Mouse (Mus musculus) kidney, adult 2 months (tissue): ENCODE data around the gene Skor1. TPM values are rescaled to one million over a fixed set of nuclear protein-coding genes. Genes with fewer than 3 reads are reported as not detected.

Source experiments
- DNase-seq: peaks from one replicate; pipeline ENCODE4 v3.0.0; 2021
- H3K27ac ChIP-seq: fragments of 200-500 bp; 2 replicates; pipeline ENCODE4 v1.5.1; 2012; ENCODE audit warnings: low read depth, low read length, control low read depth, inconsistent platforms; ENCODE audit not compliant: insufficient read depth
- H3K27me3 ChIP-seq: fragments of 200-500 bp; replicated peaks from 2 replicates; pipeline ENCODE4 v1.6.1; 2012; ENCODE audit warnings: mild to moderate bottlenecking, moderate library complexity, low read length, inconsistent platforms; ENCODE audit not compliant: control insufficient read depth, insufficient read depth
- H3K36me3 ChIP-seq: fragments of 200-500 bp; 2 replicates; pipeline ENCODE4 v1.6.1; 2012; ENCODE audit warnings: mild to moderate bottlenecking, moderate library complexity, low read length, inconsistent platforms; ENCODE audit not compliant: control insufficient read depth, insufficient read depth
- H3K4me1 ChIP-seq: fragments of 200-500 bp; 2 replicates; pipeline ENCODE4 v1.6.1; 2011; ENCODE audit warnings: low read length; ENCODE audit not compliant: control insufficient read depth, insufficient read depth
- H3K4me3 ChIP-seq: fragments of 200-500 bp; 2 replicates; pipeline ENCODE4 v1.5.1; 2011; ENCODE audit warnings: mild to moderate bottlenecking, low read depth, low read length, control low read depth; ENCODE audit not compliant: insufficient read depth
- CTCF ChIP-seq: fragments of 200-500 bp; conservative IDR thresholded peaks from 2 replicates; pipeline ENCODE4 v1.5.1; 2011; ENCODE audit warnings: low read depth, mild to moderate bottlenecking, control low read depth, low read length, moderate library complexity, mixed read lengths; ENCODE audit not compliant: insufficient read depth, insufficient read length
- POLR2A ChIP-seq: fragments of 200-500 bp; IDR thresholded peaks from one replicate; pipeline ENCODE4 v1.6.1; 2011; ENCODE audit warnings: low read depth, low read length, control low read depth
- WGBS: fragments of 180-500 bp; shearing (Covaris S2); methylation state at CpG from one replicate; pipeline ENCODE4 v1.1.7; 2018; 5-methylcytosine and 5-hydroxymethylcytosine counted together
- polyA plus RNA-seq: library from polyadenylated mRNA; depleted of rRNA; stranded (reverse); fragments of >200 nt; gene quantifications from 2 replicates; pipeline ENCODE4 v1.2.3, GENCODE M21; 2012

Gene Skor1
- polyA plus RNA-seq, 1 experiment, result 0.02 TPM

DNA sequence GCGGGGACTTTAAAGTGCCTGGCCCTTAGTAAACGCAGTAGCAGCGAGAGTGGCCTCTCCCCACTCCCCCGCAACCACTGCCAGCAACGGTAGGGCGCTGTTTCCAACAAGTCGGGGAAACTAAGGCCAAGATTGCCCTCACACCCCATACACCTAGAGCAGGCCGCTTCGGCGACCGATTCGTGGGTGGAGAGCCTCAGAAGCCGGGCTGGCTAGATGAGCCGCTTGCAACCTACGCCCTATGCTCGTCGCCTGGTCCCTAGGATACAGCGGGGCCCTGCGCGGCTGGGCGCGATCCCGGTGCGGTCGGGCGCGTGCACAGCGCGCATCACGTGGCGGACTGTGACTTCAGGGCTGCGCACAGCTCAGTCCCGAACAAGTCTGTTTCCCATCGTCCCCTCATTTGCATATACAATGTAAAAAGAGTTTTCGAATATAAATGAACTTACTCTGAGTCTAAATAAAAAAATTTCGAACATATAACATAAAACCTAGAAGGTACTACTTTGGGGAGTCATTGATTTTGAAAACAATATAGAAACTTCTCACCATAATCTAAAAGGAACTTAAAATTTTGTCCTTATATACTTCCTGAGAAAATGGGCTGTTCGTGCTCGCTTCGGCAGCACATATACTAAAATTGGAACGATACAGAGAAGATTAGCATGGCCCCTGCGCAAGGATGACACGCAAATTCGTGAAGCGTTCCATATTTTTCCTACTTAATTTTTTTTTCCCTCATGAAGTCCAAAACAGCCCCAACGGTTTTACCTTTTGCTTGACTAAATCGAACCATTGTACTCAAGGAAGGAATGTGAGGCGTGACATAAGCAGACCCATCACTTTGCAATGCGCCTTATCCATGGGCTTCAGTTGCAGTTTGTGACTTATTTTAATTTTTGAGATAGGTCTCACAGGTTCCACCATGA, 15.8 kb downstream of the Skor1 start:
- peak overlapping the region; percentile 65 for H3K4me3 ChIP-seq
- peaks cover 3% of the 10 kb centered on the region; the same call in 1 of the 2 replicates for H3K4me1 ChIP-seq
- peak; percentile 97 for DNase-seq
- no peak for TF ChIP-seq CTCF
- peak; percentile 94 for TF ChIP-seq POLR2A
- H3K27me3 ChIP-seq, result peaks cover 1% of the 10 kb centered on the region
- peak overlapping the region; percentile 83 for H3K27ac ChIP-seq
- H3K36me3 ChIP-seq, result no peaks in the 10 kb centered on the region
- under 1% methylated on average over 48 of the region's 48 CpGs for WGBS

DNA sequence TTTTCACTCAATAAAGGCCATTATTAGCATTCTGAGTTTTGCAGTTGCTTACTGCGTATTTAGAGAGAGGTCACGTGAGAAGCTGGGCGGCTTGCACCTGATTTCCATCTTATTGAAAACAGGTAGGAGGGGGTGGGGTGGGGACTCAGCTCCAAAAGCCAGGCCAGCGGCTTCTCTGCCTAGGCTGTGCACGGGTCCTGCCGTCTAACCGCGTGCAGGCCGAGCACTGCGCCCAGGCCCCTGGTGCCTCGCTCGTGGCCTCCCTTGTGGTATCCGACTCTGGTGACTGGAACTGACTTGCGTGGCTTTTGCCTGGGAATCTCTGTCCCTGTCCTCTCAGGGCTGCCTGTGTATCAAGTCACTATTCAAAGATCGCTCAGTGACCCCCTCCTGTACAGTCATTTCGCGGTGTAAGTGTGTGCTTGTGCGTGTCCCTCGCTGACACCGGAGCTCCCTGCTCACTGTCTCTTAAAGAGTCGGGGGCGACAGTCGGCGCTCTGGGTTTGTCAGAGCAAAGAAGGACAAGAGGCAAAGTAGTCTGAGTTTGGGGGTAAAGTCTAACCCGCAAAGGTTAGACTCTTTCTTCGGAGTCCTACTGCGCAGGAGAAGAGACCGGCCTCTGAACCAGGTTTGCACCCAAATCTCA, 16.7 kb downstream of the Skor1 start:
- peak overlapping the region; percentile 83 for H3K27ac ChIP-seq
- no peak for TF ChIP-seq POLR2A
- no peak for TF ChIP-seq CTCF
- peak overlapping the region; percentile 65 for H3K4me3 ChIP-seq
- H3K36me3 ChIP-seq, result no peaks in the 10 kb centered on the region
- DNase-seq, result peak; percentile 71
- 7% methylated on average over 28 of the region's 28 CpGs for WGBS
- H3K4me1 ChIP-seq, result peaks cover 3% of the 10 kb centered on the region; the same call in 1 of the 2 replicates
- peaks cover 1% of the 10 kb centered on the region; the same call in 1 of the 2 replicates for H3K27me3 ChIP-seq

DNA sequence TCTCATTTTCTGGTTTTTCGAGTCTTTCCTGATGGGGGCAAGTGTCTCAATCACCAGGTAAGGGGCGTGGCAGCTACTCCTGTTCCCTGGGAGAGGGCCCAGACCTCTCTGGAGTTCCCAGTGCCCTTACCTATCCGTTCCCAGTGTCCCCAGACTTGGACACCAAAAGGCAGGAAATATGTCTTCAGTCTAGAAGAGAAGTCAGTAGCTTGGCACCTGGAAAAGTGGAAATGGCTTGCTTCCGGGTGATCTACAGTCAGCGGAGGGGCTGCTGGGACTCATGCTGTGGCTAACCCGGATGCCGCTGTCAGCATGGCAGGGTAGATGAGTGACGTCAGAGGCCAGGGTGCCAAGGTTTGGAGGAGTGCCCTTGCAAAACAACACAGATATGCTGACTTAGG, 19.1 kb downstream of the Skor1 start:
- peak; percentile 48 for DNase-seq

DNA sequence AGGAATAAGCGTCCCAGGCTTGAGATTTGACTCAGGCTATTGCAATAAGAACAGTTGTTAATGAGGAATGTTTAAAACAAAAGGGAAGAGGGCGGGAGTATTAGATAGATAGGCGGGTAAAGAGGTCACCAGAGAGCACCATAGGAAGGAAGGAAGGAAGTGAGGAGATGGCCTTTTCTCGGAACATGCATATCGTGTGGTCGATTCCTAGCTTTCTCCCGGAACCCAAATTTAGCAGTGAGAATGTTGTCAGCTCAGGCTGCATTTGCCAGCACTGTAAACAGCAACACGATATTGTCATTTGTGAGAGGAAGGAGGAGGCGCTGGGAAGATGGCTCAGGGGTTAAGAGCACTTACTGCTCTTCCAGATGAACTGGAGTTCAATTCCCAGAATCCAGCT, 24.2 kb downstream of the Skor1 start:
- TF ChIP-seq POLR2A, result no peak
- TF ChIP-seq CTCF, result no peak
- WGBS, result 35% methylated on average over 9 of the region's 9 CpGs
- Histone ChIP-seq H3K36me3 (no peaks in the 10 kb centered on the region), H3K4me3 (no peak overlapping the region), H3K27ac (no peak overlapping the region), H3K27me3 (no peaks in the 10 kb centered on the region), H3K4me1 (peaks cover 8% of the 10 kb centered on the region; the same call in 1 of the 2 replicates)
- no peak for DNase-seq

More for the DNA sequence above, 19.1 kb downstream of the Skor1 start:
- H3K27ac ChIP-seq, result no peak overlapping the region
- H3K4me3 ChIP-seq, result no peak overlapping the region
- no peak for TF ChIP-seq CTCF
- TF ChIP-seq POLR2A, result no peak
- 72% methylated on average over 8 of the region's 8 CpGs for WGBS
- no peaks in the 10 kb centered on the region for H3K36me3 ChIP-seq
- H3K27me3 ChIP-seq, result no peaks in the 10 kb centered on the region
- peaks cover 3% of the 10 kb centered on the region; the same call in 1 of the 2 replicates for H3K4me1 ChIP-seq

DNA sequence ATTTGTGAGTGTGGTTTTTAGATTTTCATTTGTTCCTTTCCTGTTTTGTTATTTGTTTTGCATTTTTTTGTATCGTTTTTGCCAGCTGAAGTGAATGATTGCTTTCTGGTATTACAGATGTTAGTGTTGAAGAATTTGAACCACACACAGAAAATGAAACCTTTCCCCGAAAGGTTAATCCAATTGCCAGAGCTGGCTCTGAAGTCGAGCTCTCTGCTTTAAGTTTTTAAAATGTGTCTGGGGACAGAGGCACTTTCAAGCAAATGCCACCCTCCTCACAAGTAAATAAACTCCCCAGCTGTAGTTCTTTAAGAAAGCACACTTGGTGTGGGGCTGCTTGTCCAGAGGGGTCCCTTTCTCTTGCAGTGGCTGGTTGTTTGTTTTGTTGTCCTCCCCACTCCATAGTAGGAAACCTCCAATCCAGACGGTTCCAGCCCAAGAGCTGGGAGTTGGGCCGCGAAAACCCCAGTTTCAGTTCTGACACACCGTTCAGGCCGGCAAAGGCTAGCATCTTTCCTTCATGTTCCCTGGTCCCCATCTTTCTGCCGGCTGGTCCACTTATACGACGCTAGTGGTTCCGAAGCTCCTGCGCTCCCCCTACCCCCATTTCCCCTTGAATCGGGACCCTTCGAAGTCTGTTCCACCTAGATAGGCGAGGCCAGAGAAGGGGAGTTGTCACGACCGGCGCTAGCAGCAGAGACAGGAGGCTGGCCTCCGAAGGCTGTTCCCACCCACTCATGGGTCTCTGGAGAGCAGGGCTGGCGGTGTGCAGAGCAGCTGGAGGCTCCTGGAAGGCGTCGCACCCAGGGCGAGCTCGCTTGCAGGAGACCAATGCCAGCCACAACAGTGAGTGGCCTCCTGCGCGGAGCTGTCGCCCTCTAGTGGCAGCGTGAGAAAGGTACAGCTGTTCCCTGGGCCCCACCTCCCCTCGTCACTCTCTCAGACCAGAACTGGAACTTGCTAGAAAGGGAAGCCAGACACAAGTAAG, 25.0 kb downstream of the Skor1 start:
- Histone ChIP-seq H3K4me3 (peak overlapping the region; percentile 59), H3K27me3 (no peaks in the 10 kb centered on the region), H3K36me3 (no peaks in the 10 kb centered on the region), H3K27ac (peak overlapping the region; percentile 66), H3K4me1 (peaks cover 8% of the 10 kb centered on the region; the same call in 1 of the 2 replicates)
- TF ChIP-seq CTCF (peak; percentile 100; the same call in 1 of the 2 replicates), POLR2A (peak; percentile 25)
- 3% methylated on average over 30 of the region's 30 CpGs for WGBS
- peak; percentile 95 for DNase-seq

DNA sequence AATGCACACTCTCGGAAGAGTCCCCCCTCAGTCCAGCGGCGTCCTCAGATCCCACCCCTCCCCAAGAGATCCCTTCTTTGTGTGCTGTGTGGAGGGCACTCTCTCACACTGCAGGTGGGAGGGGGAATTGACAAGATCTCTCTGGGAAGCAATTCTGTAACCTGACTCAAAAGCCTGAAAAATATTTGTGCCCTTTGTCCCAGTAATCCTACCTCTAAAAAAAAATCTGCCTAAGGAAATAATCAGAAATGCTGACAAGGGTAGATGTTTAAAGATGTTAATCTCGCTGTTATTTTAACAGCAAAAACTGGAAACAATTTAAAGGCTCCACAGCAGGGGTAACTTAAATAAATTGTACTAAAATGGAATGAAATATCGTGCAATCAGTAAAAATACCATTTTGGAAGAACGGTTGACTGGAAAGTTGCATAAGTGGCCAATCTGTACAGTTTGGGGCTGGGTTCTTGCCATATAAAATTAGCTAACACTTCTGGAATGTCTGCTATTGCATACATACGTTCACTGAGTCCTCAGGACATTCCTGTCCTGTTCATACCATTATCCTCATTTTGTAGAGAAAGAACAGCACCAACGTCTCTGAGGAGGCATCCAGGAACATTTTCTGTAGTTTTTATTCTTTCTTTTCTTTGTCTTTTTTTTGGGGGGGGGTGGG, 26.5 kb downstream of the Skor1 start:
- TF ChIP-seq CTCF, result no peak
- 73% methylated on average over 8 of the region's 8 CpGs for WGBS

More for the DNA sequence above, 26.5 kb downstream of the Skor1 start:
- no peaks in the 10 kb centered on the region for H3K27me3 ChIP-seq
- H3K4me1 ChIP-seq, result peaks cover 8% of the 10 kb centered on the region; the same call in 1 of the 2 replicates
- DNase-seq, result peak; percentile 62
- H3K4me3 ChIP-seq, result no peak overlapping the region
- no peaks in the 10 kb centered on the region for H3K36me3 ChIP-seq
- H3K27ac ChIP-seq, result no peak overlapping the region
